Mouse (Mus musculus) right cerebral cortex, adult 18-20 months (tissue): ENCODE measurements around the gene Olfr9.
"Not testable (repeated sequence)": the region's sequence is repeated elsewhere in the genome, so short reads cannot be mapped to it uniquely, and the experiment has no call there.

ENCODE experiments used
- DNase-seq: peaks from one replicate; pipeline ENCODE4 v3.0.0; 2022; ENCODE audit warnings: mixed read lengths

Gene Olfr9

GRCm38 (mm10) chr10:128989131-128989530 is at the start of gene Olfr9:
Gene Olfr9, plus strand, starts transcription at chr10:128989431.
- DNase-seq, result not testable (repeated sequence)

DNA sequence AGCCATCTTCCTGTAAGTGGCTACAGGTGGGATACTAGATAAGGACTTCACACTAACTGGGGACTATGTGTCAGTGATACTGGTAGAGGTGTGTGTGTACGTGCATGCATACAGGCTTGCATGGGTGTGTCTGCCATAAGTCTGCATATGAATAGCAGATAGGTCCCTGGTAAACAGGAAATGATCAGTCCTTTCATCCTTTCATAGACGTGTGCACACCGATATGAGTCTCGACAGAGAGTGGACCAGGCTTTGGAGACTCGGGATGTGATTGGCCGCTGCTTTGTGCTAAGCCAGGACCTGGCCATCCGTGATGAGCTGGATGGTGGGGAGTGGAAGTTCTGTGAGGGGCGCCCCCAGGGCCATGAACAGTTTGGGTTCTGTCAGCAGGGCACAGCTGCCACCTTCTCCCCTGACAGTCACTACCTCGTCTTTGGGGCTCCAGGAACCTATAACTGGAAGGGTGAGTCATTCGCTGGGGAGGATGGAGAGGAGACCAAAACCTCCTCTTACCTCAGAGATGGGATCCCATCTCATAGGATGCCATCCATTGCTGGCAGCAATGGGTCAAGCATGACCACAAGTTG is 48.7 kb upstream of the Olfr9 start:
- no peak for DNase-seq

DNA sequence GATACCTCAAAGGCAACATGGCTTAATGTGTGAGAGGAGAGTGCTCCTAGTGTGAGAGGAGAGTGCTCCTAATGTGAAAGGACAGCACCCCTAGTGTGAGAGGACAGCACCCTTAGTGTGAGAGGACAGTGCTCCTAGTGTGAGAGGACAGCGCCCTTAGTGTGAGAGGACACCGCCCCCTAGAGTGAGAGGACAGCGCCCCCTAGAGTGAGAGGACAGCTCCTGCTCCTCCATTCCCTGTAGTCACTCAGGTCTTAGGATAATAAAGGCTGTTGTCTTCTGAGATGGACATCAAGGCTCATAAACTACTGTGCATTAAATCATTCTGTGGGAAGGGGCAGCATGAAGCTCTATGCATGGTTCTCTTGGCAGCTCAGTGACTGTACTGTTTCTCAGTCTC is 43.6 kb upstream of the Olfr9 start:
- no peak for DNase-seq

DNA sequence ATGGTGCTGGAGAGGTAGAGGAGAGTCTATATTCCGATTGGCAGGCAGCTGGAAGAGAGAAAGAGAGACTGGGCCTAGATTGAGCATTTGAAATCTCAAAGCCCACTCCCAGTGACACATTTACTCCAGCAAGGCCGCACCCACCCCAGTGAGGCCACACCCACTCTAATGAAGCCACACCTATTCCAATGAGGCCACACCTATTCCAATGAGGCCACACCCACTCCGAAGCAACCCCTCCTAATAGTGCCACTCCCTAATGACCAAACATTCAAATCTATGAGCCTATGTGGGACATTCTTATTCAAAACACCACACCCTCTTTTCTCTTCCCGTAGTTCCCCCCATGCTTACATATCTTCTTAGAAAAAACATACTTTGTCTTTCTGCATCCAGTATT is 41.7 kb upstream of the Olfr9 start:
- no peak for DNase-seq

DNA sequence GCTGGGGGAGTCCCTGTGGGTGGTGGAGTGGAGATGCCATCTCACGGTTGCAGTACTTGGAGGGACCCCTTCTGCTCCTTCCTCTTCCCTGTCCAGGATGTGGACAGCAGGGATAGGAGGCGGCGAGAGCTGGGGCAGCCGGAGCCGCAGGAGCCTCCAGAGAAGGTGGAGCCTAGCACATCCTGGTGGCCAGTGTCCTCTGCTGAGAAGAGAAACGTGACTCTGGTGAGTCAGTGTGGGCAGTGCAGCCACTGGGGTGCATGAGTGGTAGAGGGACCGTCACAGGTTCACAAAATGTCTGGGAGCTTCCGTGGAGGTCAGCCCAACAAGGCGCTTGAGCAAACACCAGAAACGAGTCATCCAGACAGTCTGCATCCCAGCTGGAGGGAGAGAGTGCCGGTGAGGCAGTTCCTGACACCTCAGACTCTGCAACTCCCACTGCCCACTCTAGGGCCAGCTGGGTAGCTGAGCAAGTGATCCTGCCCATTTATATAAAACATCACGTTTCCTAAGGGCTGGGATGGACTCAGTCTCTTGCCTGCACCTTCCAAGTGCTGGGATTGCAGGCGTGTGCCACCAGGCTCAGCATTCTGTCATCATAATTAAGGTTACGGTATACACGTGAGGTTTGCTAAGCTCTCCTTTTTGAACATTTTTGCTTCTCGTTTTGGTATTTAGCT is 38.9 kb upstream of the Olfr9 start:
- peak; percentile 18 for DNase-seq

DNA sequence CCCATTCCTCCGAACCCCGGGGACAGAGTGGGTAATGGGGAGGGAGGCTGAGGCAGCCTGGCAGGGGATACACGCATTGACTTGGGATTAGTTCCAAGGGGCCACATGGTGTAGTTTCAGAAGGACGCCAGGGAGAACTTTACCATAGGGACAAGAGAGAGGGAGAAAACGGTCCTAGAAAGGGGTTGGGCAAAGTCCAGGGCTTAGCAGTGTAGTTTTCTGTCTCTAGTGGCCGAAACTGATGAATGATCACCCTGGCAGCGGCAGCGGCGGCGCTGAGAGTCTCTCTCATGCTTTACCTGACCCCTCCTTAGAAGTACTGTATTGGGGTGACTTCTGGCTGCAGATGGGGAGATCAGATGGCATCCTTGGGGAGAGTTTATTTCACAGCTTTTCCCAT is 30.9 kb upstream of the Olfr9 start:
- no peak for DNase-seq

DNA sequence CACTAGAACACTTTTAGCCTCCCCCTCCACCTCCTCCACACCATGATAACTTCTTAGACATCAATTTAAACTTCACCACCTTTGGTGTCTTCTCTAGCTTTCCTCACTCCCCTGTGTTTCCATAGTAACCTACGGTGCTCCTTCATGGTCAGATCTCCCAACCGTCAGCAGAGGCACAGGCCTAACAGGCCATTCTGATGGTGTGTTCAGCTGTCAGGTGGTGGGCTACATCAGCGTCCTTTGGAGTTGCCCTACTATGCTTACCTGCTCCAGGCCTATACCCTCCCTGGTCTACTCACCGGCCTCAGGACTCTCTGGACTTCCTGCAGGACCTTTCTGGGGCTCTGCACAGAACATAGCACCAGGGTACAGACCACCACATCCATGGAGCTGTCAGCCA is 29.1 kb upstream of the Olfr9 start:
- DNase-seq, result no peak

DNA sequence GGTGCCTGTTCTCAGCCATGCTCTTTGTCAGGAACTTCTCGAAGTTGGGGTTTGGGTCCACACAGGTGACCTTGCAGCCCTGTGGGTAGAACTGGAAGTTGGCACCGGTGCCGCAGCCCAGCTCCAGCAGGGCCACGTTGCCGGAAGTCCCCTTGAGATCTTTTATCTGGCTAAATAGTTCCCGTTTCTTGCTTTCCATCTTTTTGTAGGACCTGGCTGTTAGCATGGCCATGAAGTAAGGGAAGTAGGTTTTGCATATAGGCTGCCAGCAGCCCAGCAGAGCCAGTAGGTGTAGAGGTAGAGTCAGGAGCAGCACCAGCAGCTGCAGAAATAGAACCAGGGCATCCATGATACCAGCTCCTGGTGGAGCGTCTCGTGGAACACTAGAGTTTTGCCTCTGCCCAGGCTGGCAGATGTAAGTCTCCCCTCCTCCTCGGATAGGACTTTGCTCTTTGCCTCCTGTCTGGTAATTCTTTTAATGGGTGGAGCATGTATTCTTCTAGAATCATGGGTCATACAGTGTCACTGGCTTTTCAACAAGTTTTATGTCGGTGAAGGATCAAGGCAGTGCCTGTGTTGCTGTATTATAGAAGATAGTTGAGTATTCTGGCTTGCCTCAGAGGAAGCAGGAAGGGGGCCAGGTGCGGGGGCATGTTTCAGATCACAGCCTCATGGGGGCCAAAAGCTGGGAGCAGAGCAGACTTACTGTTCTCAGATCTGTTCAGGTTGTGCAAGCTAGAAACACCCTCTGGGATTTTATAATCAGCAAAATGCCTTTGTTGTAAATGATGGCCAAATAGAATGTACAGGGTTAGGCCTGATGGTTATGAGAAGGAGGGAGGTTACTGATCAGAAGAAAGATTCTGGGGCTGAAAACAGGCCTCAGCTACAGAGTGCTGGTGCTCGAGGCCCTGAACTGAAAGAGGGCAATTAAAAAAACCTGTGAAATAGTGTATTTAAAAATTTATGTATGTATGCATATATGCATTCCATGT is 28.3 kb upstream of the Olfr9 start, which contains the start of gene Mettl7b:
Gene Mettl7b, minus strand, starts transcription at position 399 of the 995 bp plus-strand sequence.
- no peak for DNase-seq

DNA sequence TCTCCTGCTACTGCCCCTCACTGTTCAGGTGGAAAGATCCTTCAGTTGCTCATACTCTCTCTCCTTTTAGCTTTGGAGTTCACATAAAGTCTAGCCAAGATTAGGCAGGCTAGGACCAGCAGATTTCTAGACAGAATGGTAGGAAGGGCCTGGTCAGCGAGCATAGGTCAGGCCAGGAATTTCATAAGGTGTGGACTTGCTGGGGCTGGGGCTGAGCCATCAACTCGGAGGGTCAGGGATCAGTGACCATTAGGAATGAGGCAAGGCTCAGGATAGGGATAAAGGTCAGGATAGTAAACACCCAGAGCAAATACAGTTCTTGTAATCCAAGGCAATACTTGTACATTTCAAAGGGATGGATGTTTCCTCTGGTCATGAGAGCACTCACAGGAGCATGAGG is 24.3 kb upstream of the Olfr9 start:
- no peak for DNase-seq

- DNase-seq, result no peak
Observed at GRCm38 (mm10) chr10:128965871-128966270, 23.4 kb upstream of the Olfr9 start.

- DNase-seq, result no peak
Observed at GRCm38 (mm10) chr10:128968341-128968749, 20.9 kb upstream of the Olfr9 start.

- DNase-seq, result no peak
Observed at GRCm38 (mm10) chr10:128970740-128971250, 18.4 kb upstream of the Olfr9 start.

GRCm38 (mm10) chr10:128972841-128973240 is 16.4 kb upstream of the Olfr9 start:
- no peak for DNase-seq

GRCm38 (mm10) chr10:128976395-128976794 is 12.8 kb upstream of the Olfr9 start:
- DNase-seq, result no peak

- peak; percentile 59 for DNase-seq
Observed at GRCm38 (mm10) chr10:128977522-128978114, 11.6 kb upstream of the Olfr9 start.

DNA sequence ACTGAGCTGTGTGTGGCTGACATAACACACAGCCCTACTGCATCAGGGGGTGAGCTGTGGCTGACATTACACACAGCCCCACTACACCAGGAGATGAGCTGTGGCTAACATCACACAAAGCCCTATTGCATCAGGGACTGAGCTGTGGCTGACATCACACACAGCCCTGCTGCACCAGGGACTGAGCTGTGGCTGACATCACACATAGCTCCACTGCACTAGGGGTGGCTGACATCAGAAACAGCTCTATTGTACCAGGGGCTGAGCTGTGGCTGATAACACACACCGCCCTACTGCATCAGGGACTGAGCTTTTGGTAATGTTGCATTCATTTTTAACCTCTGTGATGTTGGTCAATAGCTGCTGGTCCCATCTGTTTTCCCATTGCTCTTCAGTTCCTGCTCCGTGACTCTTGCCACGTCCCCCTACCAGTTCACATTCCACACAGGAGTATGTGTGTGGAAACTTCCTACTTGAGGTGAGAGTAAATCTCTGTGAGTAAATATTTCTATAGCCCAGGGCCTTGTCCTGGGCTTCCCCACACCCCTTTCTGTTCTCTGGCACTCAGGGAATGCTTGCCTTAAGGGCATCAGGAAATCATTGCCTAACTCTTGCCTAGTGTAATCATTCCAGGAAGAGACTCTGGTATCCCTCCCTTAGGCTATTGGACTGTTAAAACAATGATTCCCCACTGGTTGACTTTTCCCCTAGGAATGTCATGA is 8.4 kb upstream of the Olfr9 start:
- DNase-seq, result no peak

GRCm38 (mm10) chr10:128990129-128990850 is 1.1 kb downstream of the Olfr9 start:
- DNase-seq, result not testable (repeated sequence)

DNA sequence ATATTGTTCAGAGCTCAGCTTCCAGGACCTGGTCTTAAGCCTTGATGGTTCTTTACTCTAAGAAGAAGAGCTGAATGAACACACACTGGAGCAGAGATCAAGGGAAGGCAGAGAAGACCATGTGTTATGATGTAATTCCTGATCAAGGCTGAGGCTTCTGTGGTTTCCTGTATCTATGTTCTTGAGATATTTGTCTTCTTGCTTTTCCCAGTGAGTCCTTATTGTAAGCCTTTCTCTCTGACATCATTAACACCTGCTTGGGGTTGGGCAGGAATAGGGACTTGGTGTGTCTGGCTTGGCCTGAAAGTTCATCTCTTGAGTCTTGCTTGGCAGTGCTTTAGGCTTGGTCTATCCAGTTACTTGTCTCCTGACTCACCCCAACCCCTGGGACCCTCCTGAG is 1.8 kb downstream of the Olfr9 start:
- no peak for DNase-seq

DNA sequence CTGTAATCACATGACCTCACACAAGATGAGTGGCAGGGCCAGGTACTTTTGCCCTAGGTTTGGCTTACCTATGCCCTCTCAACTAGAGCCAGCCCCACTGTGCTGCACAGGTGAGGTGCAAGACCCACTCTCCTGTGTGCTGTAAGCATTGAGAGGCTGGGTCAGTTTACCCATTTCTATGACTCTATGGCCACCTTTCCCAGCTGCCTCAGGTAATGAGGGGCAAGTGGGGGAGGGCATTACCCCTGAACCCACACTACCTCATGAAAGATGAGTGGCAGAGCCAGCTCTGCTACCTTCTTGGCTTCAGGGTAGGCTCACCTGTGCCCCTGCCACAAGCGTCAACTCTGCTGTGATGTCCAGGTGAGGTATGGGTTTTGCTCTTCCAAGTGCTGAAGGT is 6.6 kb downstream of the Olfr9 start:
- DNase-seq, result no peak

- no peak for DNase-seq
Observed at GRCm38 (mm10) chr10:128996523-128997040, 7.4 kb downstream of the Olfr9 start.
